Mouse (Mus musculus): ENCODE data around the gene Gm20809.
"Not testable (repeated sequence)": the region's sequence is repeated elsewhere in the genome, so short reads cannot be mapped to it uniquely, and the experiment has no call there.

Gene Gm20809

DNA sequence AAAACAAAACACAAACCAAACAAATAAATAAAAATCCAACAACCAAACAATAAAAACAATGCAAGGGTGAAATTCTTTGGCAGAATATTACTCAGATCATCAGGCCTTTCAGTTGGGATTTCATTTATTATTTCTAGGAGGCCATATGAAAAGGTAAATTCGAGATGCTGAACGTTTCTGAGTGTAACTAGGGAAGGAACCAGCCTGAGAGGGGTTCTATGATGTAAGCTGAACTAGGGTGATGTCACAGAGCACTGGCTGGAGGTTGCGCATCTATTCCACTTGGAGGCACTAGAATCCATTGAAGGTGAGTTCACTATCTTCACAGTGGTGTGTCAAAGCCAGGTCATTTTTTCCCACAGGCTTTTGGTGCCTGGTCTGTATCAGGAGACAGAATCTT, at the start of gene Gm20809:
TSS of gene Gm20809 (plus strand) at position 301 of the 400 bp plus-strand sequence.
- DNase-seq (ENCODE audit: low read depth, low spot score) = not testable (repeated sequence)

Data from WW6 (cell line).